Mouse (Mus musculus) forebrain, embryonic 16.5 days (tissue): ENCODE results near the gene Syt2. TPM values are rescaled to one million over a fixed set of nuclear protein-coding genes. Genes with fewer than 3 reads are reported as not detected.
A peak's percentile ranks its signal among the peaks of the same experiment; 100 is the strongest.

Experiments
- ATAC-seq: fragments of 200-750 bp; cut with Nextera tagmentation; 2 replicates; pipeline ENCODE4 v1.8.0; 2017; ENCODE audit warnings: mild to moderate bottlenecking, moderate library complexity
- H3K27ac ChIP-seq: fragments of 300-500 bp; sonication (generic); 2 replicates; pipeline ENCODE4 v1.5.1; 2014; ENCODE audit warnings: low read length, control low read depth
- H3K27me3 ChIP-seq: fragments of 300-500 bp; sonication (generic); replicated peaks from 2 replicates; pipeline ENCODE4 v1.6.1; 2014; ENCODE audit warnings: low read length; ENCODE audit not compliant: control insufficient read depth, insufficient read depth
- H3K36me3 ChIP-seq: fragments of 300-500 bp; sonication (generic); 2 replicates; pipeline ENCODE4 v1.6.1; 2014; ENCODE audit not compliant: control insufficient read depth, insufficient read depth
- H3K4me1 ChIP-seq: fragments of 300-500 bp; sonication (generic); replicated peaks from 2 replicates; pipeline ENCODE4 v1.6.1; 2014; ENCODE audit warnings: low read length; ENCODE audit not compliant: control insufficient read depth, insufficient read depth
- H3K4me2 ChIP-seq: fragments of 300-500 bp; sonication (generic); 2 replicates; pipeline ENCODE4 v1.6.1; 2014; ENCODE audit warnings: mild to moderate bottlenecking, low read length, control low read depth
- H3K4me3 ChIP-seq: fragments of 300-500 bp; sonication (generic); replicated peaks from 2 replicates; pipeline ENCODE4 v1.5.1; 2014; ENCODE audit warnings: mild to moderate bottlenecking, low read length, control low read depth
- H3K9ac ChIP-seq: fragments of 300-500 bp; sonication (generic); replicated peaks from 2 replicates; pipeline ENCODE4 v1.6.1; 2014; ENCODE audit warnings: low read depth, low read length, control low read depth
- H3K9me3 ChIP-seq: fragments of 300-500 bp; sonication (generic); 2 replicates; pipeline ENCODE4 v1.6.1; 2016; ENCODE audit warnings: low read length; ENCODE audit not compliant: control insufficient read depth
- WGBS: fragments of 180-500 bp; shearing (Covaris S2); extraction: QIAGEN DNeasy Blood & Tissue Kit; methylation state at CpG from one replicate; pipeline ENCODE4 v1.1.7; 2014; 5-methylcytosine and 5-hydroxymethylcytosine counted together
- polyA plus RNA-seq: library from polyadenylated mRNA; unstranded; fragments of >200 nt; fragmentation: Nextera tagmentation; extraction: Ambion mirVana; gene quantifications from 2 replicates; pipeline ENCODE4 v1.2.1, GENCODE M21; 2015

Syt2 gene
- polyA plus RNA-seq, result 1.1 and 2.2 TPM in 2 replicates

DNA sequence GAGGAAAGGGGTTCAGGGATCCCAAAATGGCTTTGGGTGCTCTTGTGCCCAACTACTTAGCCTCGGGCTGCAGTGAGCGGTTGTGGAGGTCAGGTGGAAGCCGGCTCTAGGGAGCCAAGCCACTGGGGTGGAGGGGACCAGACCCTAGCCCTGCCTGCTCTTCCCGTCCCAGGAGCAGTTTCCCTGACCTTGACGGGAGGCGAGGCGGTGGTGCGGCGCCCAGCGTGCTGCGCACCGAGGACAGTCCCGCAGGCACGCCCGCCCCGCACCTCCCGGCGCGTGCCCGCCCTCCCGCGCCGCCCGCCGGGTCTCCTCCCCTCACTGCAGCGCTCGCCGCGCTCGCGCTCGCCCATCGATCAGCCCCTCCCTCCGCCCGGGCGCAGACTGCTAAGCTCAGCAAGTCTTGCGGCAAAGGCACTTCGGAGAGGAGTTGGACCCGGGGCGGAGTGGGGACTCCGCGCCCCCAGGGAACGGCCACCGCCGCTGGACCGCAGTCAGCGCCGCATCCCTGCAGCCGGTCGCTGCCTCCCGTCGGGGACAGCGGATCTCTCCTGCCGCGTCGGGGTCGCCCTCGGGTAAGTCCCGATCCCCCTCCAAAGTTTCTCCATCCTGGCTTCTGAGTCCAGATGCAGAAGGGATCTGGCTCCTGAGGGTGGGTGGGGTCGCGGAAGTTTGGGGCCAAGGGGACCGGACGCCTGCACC is at the start of gene Syt2:
Syt2 (plus strand) TSS at position 417 of the 702 bp plus-strand sequence.
- no peak within 1 kb of the TSS for H3K27ac ChIP-seq
- peak within 1 kb of the TSS; percentile 35 for H3K9ac ChIP-seq
- no peaks in the 10 kb centered on the region for H3K9me3 ChIP-seq
- H3K4me3 ChIP-seq, result peak within 1 kb of the TSS; percentile 49
- H3K27me3 ChIP-seq, result peaks cover 48% of the 10 kb centered on the region
- ATAC-seq, result peak; percentile 83
- WGBS, result 0% methylated on average over 42 of the region's 63 CpGs
- no peaks in the 10 kb centered on the region for H3K36me3 ChIP-seq
- peaks cover 21% of the 10 kb centered on the region for H3K4me1 ChIP-seq
- peak within 1 kb of the TSS; percentile 84 for H3K4me2 ChIP-seq

DNA sequence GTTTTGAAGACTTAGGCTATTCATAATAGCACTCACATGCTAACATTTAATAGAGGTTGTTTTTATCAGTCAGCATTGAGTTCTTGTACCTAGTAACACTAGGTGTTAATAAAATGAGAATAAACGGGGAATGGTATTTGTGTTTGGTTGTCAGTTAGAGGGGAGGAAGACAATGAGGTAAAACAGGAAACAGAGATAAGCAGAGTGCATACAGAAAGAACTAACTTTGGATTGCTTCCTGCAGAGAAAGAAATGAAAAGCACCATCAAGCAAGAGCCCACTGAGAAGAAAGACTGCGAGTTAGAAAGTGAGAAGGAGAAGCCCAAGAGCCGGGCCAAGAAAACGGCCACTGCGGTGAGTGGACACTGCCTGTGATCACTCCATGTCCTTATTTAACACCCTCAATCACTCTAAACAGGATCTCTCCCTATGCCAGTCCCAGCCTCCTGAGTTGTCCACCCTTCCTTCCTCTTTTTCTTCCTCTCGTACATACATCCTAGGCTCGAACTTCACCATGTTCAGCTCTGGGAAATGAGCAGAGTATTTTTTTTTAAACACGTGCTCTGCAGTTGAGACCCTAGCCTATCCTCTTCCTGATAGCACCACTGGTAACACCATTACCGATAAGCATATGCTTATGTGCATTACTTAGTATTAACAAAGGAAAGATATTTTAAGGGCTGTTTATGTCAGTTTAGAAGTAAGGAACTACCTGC is 49.0 kb upstream of the Syt2 start:
- Histone ChIP-seq H3K9me3 (no peaks in the 10 kb centered on the region), H3K36me3 (peaks cover 44% of the 10 kb centered on the region), H3K4me2 (no peak overlapping the region), H3K4me3 (no peak overlapping the region), H3K27ac (no peak overlapping the region), H3K4me1 (no peaks in the 10 kb centered on the region), H3K27me3 (no peaks in the 10 kb centered on the region), H3K9ac (no peak overlapping the region)
- no peak for ATAC-seq
- WGBS, result 92% methylated on average over 9 of the region's 9 CpGs

DNA sequence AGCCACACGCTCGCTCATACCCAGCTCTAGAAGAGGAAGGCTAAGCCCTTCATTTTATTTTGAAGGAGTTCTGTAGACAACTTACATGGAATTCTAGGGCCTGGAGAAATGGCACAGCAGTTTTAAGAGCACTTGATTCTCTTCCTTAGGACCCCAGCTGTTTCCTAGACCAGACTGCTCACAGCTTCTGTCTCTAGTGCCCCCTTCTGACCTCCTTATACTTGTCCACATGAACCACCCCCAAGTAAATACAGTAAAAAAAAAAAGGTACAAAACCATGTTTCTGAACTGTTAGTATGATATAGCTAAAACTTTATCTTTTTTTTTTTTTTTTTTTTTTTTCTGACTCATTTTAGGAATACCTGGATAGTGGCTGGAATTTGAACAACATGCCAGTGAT is 42.4 kb upstream of the Syt2 start:
- ATAC-seq, result no peak
- 100% methylated on average over 2 of the region's 2 CpGs for WGBS

DNA sequence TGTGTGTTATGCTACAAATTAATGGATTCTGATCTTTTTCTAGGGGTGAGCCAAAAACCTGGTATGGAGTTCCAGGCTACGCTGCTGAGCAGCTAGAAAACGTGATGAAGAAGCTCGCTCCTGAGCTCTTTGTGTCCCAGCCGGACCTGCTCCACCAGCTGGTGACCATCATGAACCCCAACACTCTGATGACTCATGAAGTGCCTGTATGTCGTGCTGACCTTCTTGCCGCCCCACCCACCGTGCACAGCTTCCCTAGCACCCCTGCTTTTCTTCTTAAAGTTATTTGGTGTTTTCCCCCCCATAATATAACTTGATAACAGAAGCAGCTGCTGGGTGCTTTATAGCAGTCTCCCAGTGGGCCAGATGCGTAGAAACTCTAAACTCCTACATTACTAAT is 40.8 kb upstream of the Syt2 start:
- no peak overlapping the region for H3K27ac ChIP-seq
- no peak overlapping the region for H3K4me3 ChIP-seq
- no peaks in the 10 kb centered on the region for H3K4me1 ChIP-seq
- no peak for ATAC-seq
- H3K27me3 ChIP-seq, result no peaks in the 10 kb centered on the region
- no peak overlapping the region for H3K4me2 ChIP-seq
- H3K36me3 ChIP-seq, result peaks cover 46% of the 10 kb centered on the region
- H3K9ac ChIP-seq, result no peak overlapping the region
- WGBS, result 91% methylated on average over 8 of the region's 8 CpGs
- H3K9me3 ChIP-seq, result no peaks in the 10 kb centered on the region

More for the DNA sequence above, 42.4 kb upstream of the Syt2 start:
- Histone ChIP-seq H3K27ac (no peak overlapping the region), H3K9me3 (no peaks in the 10 kb centered on the region), H3K4me3 (no peak overlapping the region), H3K9ac (no peak overlapping the region), H3K4me1 (no peaks in the 10 kb centered on the region), H3K27me3 (no peaks in the 10 kb centered on the region), H3K4me2 (no peak overlapping the region), H3K36me3 (peaks cover 47% of the 10 kb centered on the region)

DNA sequence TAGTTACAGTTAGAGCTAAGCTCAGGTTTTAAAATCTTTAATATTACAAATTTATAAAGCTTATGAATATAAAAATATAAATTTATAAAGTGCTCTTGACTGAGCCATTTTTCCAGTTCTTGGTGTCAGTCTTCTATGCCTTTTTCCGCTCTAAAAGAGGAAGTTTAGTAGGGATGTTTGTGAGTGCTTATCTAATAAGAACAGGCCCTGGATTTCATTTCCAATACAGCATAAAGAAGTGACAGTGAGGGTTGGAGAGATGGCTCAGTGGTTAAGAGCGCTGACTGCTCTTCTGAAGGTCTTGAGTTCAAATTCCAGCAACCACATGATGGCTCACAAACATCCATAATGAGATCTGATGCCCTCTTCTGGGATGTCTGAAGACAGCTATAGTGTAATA is 40.1 kb upstream of the Syt2 start:
- H3K27me3 ChIP-seq, result no peaks in the 10 kb centered on the region
- peaks cover 43% of the 10 kb centered on the region for H3K36me3 ChIP-seq
- no peak overlapping the region for H3K4me2 ChIP-seq
- WGBS, result 100% methylated on average over 2 of the region's 2 CpGs
- H3K4me3 ChIP-seq, result no peak overlapping the region
- H3K9ac ChIP-seq, result no peak overlapping the region
- ATAC-seq, result no peak
- H3K27ac ChIP-seq, result no peak overlapping the region
- H3K9me3 ChIP-seq, result no peaks in the 10 kb centered on the region
- no peaks in the 10 kb centered on the region for H3K4me1 ChIP-seq

DNA sequence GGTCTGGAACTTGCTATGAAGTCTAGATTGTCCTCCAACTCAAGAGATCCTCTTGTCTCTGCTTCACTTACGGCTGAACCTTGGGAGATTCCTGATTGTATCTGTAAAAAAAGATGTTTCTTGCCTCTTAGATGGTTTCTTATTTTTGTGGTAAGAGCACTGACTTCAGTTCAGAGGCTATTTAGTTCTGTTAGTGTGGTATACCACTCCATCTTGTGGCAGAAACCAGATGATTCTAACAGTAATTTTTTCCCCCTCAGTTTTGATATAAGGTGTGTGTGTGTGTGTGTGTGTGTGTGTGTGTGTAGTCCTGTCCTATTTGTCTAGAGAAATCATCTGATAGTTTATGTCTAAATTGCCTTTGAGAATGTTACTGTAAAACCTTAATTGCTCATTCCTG is 39.2 kb upstream of the Syt2 start:
- WGBS, result 100% methylated on average over 1 of the region's 1 CpGs
- H3K27me3 ChIP-seq, result no peaks in the 10 kb centered on the region
- H3K27ac ChIP-seq, result no peak overlapping the region
- H3K4me1 ChIP-seq, result no peaks in the 10 kb centered on the region
- H3K36me3 ChIP-seq, result peaks cover 42% of the 10 kb centered on the region
- no peak overlapping the region for H3K9ac ChIP-seq
- H3K4me3 ChIP-seq, result no peak overlapping the region
- ATAC-seq, result no peak
- H3K4me2 ChIP-seq, result no peak overlapping the region
- H3K9me3 ChIP-seq, result no peaks in the 10 kb centered on the region

DNA sequence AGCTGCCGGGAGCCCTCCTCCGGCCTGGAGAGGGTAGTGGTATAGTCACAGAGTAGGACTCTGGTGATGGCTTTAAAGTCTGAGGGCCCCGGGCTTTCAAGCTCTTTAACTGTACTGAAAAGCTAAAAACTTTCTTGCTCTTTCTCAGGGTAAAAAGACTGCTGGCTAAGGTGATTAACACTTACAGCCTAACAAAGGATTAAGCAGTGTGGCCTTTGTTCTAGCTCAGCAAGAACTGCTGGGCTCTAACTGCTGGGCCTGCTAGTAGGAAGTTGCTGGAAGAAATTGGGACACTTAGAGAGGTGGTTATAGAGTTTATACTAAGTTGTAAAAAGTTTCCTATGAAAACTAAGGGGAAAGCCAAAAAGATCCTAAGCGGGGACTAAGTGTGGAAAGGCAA is 37.3 kb upstream of the Syt2 start:
- no peaks in the 10 kb centered on the region for H3K27me3 ChIP-seq
- no peak overlapping the region for H3K4me2 ChIP-seq
- H3K27ac ChIP-seq, result no peak overlapping the region
- no peak for ATAC-seq
- H3K9ac ChIP-seq, result no peak overlapping the region
- no peaks in the 10 kb centered on the region for H3K4me1 ChIP-seq
- no peak overlapping the region for H3K4me3 ChIP-seq
- peaks cover 45% of the 10 kb centered on the region for H3K36me3 ChIP-seq
- WGBS, result 37% methylated on average over 4 of the region's 4 CpGs
- no peaks in the 10 kb centered on the region for H3K9me3 ChIP-seq

DNA sequence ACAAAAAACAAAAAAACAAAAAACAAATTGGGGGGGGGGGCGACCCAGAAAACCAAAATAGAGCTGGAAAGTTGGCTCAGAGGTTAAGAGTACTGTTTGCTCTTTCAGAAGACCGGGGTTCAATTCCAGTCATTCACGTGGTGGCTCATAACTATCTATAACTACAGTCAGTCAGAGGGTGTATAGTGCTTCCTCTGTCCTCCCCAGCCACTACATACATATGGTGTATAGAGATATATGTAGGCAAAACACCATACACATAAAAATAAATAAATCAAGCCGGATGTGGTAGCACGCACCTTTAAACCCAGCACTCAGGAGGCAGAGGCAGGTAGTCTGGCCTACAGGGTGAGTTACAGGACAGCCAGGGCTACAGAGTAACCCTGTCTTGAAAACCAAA is 31.9 kb upstream of the Syt2 start:
- 98% methylated on average over 5 of the region's 5 CpGs for WGBS

DNA sequence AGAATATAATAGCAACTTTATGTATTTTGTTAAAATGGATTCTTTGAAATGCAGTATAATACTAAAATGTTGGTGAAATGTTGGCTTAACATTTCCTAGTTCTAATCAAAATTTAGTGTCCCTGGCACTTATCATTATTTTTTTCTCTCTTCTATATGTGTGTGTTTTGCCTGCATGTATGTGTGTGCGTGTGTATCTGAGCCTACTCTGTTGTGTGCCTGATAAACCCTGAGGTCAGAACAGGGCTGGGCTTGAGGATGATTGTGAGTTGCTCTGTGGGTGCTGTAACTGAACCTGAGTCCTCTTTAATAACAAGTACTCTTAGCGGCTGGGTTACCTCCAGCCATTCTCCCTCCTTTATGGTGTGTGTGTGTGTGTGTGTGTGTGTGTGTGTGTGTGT is 31.5 kb upstream of the Syt2 start:
- no peak for ATAC-seq
- H3K36me3 ChIP-seq, result peaks cover 46% of the 10 kb centered on the region
- WGBS, result 98% methylated on average over 2 of the region's 2 CpGs
- H3K9ac ChIP-seq, result no peak overlapping the region
- H3K9me3 ChIP-seq, result no peaks in the 10 kb centered on the region
- no peaks in the 10 kb centered on the region for H3K27me3 ChIP-seq
- no peak overlapping the region for H3K27ac ChIP-seq
- H3K4me1 ChIP-seq, result no peaks in the 10 kb centered on the region
- no peak overlapping the region for H3K4me3 ChIP-seq
- no peak overlapping the region for H3K4me2 ChIP-seq

More for the DNA sequence above, 31.9 kb upstream of the Syt2 start:
- no peak overlapping the region for H3K4me2 ChIP-seq
- no peak overlapping the region for H3K4me3 ChIP-seq
- no peak overlapping the region for H3K27ac ChIP-seq
- no peak for ATAC-seq
- no peaks in the 10 kb centered on the region for H3K9me3 ChIP-seq
- H3K9ac ChIP-seq, result no peak overlapping the region
- peaks cover 42% of the 10 kb centered on the region for H3K36me3 ChIP-seq
- no peaks in the 10 kb centered on the region for H3K27me3 ChIP-seq
- no peaks in the 10 kb centered on the region for H3K4me1 ChIP-seq
